Mouse (Mus musculus) liver, postnatal 0 days (tissue): Measurements from ENCODE around the gene Renbp.

ENCODE experiments used
- CTCF ChIP-seq: sonication (generic); IDR thresholded peaks from 2 replicates; pipeline ENCODE4 v1.5.1; 2016; ENCODE audit warnings: antibody characterized with exemption, low read depth
- EP300 ChIP-seq: IDR thresholded peaks from 2 replicates; pipeline ENCODE4 v1.6.1; 2016; ENCODE audit warnings: antibody characterized with exemption, low read depth, mild to moderate bottlenecking

- TF ChIP-seq CTCF (no peak), EP300 (peak; percentile 85)
Observed at GRCm38 (mm10) chrX:73970781-73971180, 40.1 kb upstream of the Renbp start.
